Mouse (Mus musculus) stomach, postnatal 0 days (tissue): ENCODE measurements around the gene Wnt7a. TPM values are rescaled to one million over a fixed set of nuclear protein-coding genes. Genes with fewer than 3 reads are reported as not detected.

Experiments
- ATAC-seq: fragments of 200-750 bp; cut with Nextera tagmentation; 2 replicates; pipeline ENCODE4 v1.8.0; 2017; ENCODE audit not compliant: low FRiP score, low TSS enrichment
- DNase-seq: peaks from one replicate; pipeline ENCODE4 v3.0.0-alpha.2; 2016; ENCODE audit warnings: low spot score
- H3K27ac ChIP-seq: fragments of 300-500 bp; sonication (generic); replicated peaks from 2 replicates; pipeline ENCODE4 v1.5.1; 2014; ENCODE audit warnings: mild to moderate bottlenecking, control low read depth
- H3K27me3 ChIP-seq: fragments of 300-500 bp; sonication (generic); 2 replicates; pipeline ENCODE4 v1.6.1; 2014; ENCODE audit warnings: low read length; ENCODE audit not compliant: control insufficient read depth, insufficient read depth
- H3K36me3 ChIP-seq: fragments of 300-500 bp; sonication (generic); 2 replicates; pipeline ENCODE4 v1.6.1; 2014; ENCODE audit warnings: low read length, mixed read lengths; ENCODE audit not compliant: control insufficient read depth, insufficient read depth
- H3K4me1 ChIP-seq: fragments of 300-500 bp; sonication (generic); replicated peaks from 2 replicates; pipeline ENCODE4 v1.6.1; 2014; ENCODE audit warnings: antibody characterized with exemption; ENCODE audit not compliant: control insufficient read depth, insufficient read depth
- H3K4me2 ChIP-seq: fragments of 300-500 bp; sonication (generic); replicated peaks from 2 replicates; pipeline ENCODE4 v1.6.1; 2014; ENCODE audit warnings: low read depth, mild to moderate bottlenecking, control low read depth, moderate library complexity
- H3K4me3 ChIP-seq: fragments of 300-500 bp; sonication (generic); 2 replicates; pipeline ENCODE4 v1.5.1; 2014; ENCODE audit warnings: low read depth, low read length, control low read depth
- H3K9ac ChIP-seq: fragments of 300-500 bp; sonication (generic); 2 replicates; pipeline ENCODE4 v1.6.1; 2014; ENCODE audit warnings: mild to moderate bottlenecking, low read length, control low read depth, mixed read lengths
- H3K9me3 ChIP-seq: fragments of 300-500 bp; sonication (generic); 2 replicates; pipeline ENCODE4 v1.6.1; 2016; ENCODE audit warnings: low read length; ENCODE audit not compliant: control insufficient read depth
- CTCF ChIP-seq: IDR thresholded peaks from 2 replicates; pipeline ENCODE4 v1.5.1; 2016; ENCODE audit warnings: antibody characterized with exemption, low read depth, mild to moderate bottlenecking, moderate library complexity
- EP300 ChIP-seq: optimal IDR thresholded peaks from 2 replicates; pipeline ENCODE3; 2016; ENCODE audit warnings: antibody characterized with exemption
- WGBS: fragments of 180-500 bp; shearing (Covaris S2); extraction: QIAGEN DNeasy Blood & Tissue Kit; methylation state at CpG from one replicate; pipeline ENCODE4 v1.1.7; 2014; 5-methylcytosine and 5-hydroxymethylcytosine counted together
- polyA plus RNA-seq: library from polyadenylated mRNA; unstranded; fragments of >200 nt; fragmentation: Nextera tagmentation; extraction: Ambion mirVana; gene quantifications from 2 replicates; pipeline ENCODE4 v1.2.1, GENCODE M21; 2015

Wnt7a gene
- polyA plus RNA-seq, 1 experiment from 2014 or later: not detected

DNA sequence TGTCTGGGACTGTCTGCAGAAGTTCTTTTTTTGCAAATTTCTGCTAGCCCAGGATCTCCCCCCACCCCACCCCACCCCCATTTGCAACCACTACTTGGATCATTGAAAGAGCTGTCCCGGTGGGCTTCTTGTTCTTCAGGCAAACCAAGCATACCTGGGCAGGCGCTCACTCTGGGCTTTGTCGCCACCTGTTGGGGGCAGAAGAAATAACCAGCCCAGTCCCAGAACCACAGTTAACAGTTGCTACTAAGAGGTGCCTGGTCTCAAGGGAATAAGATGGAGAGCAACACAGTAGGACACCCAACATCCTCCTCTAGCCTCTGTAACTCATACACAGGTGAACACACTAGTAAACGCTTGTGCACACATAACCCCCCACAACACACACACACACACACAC is 3.7 kb upstream of the Wnt7a start:
- peaks cover 21% of the 10 kb centered on the region for H3K27me3 ChIP-seq
- TF ChIP-seq EP300 (no peak), CTCF (peak; percentile 80)
- WGBS: 5% methylated on average over 4 of the region's 4 CpGs

DNA sequence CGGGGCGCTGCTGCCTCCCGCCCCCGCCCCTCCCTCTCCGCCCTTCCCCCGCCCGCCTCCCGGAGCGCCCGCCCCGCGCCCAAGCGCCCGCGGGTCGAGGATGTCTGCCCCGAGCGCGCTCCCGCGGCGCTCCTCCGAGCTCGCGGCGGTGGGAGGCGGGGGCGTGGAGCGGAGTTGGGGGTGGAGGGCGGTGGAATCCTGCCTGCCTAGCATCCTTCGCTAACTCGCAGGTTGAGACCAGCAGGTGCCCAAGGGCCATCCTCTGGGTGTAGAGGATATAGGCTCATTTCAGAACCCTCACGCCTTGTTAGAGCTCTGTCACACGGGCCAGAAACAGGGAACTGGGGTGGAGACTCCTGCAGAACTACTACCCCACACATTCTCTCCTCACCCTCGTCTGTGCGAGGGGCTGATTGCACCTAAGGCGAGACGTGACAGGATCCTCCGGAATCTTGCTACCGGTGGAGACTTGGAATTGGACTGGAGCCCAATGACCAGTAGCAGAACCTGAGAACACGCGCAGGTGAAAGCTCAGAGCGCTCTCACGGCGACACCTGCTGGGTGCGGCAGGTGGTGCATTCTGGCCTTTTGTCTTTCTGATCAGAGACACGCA is 312 bp upstream of the Wnt7a start:
- Histone ChIP-seq H3K9ac (no peak overlapping the region), H3K9me3 (no peaks in the 10 kb centered on the region), H3K4me1 (0 out of 2 replicates have a peak, but pooled peaks cover 2% of the 10 kb centered on the region), H3K27me3 (peaks cover 26% of the 10 kb centered on the region), H3K4me2 (peak overlapping the region; percentile 74), H3K36me3 (no peaks in the 10 kb centered on the region), H3K27ac (no peak overlapping the region), H3K4me3 (peak overlapping the region; percentile 43)
- 0% methylated on average over 32 of the region's 47 CpGs for WGBS
- DNase-seq (peak; percentile 79), ATAC-seq (no peak; the same call in 1 of the 2 replicates)
- TF ChIP-seq CTCF (peak; percentile 92), EP300 (no peak)

More for the DNA sequence above, 3.7 kb upstream of the Wnt7a start:
- ATAC-seq (no peak), DNase-seq (peak; percentile 62)
- 0 out of 2 replicates have a peak, but pooled peaks cover 2% of the 10 kb centered on the region for H3K4me1 ChIP-seq
- H3K4me2 ChIP-seq: no peak overlapping the region
- no peak overlapping the region for H3K4me3 ChIP-seq
- H3K36me3 ChIP-seq: no peaks in the 10 kb centered on the region
- H3K9ac ChIP-seq: no peak overlapping the region
- H3K27ac ChIP-seq: no peak overlapping the region
- no peaks in the 10 kb centered on the region for H3K9me3 ChIP-seq

DNA sequence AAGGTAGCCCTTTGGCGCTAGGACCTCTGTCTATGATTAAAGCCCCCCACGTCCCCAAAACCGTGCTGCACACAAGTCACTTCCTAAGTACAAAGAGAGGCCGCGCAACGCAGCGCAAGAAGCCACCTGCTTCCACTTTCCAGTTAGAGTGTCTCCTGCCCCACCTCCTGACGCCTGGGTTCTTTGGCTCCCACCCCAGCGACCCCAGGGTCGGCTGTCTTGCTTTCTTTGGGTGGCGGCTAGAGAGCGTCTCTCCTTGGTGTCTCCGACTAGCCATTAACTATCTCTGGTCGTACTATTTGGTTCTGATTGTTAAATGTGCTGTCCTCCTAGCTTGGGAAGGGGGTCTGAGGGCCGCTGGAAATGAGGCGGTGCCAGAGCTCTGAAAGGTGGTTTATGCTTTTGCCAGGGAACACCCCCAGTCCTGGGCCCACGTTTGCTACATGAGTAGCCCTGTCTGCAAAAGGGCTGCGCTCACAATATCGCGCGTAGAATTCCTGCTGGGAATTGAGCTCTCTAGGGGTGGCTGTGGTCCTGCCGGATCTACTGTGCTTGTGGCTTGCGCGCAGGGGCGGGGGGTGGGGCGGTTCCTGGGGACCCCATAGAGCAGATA is 889 bp downstream of the Wnt7a start:
- Histone ChIP-seq H3K36me3 (no peaks in the 10 kb centered on the region), H3K27me3 (peaks cover 26% of the 10 kb centered on the region), H3K9me3 (no peaks in the 10 kb centered on the region), H3K4me1 (0 out of 2 replicates have a peak, but pooled peaks cover 2% of the 10 kb centered on the region), H3K9ac (no peak overlapping the region), H3K4me2 (no peak overlapping the region), H3K4me3 (peak overlapping the region; percentile 4; the same call in 1 of the 2 replicates), H3K27ac (no peak overlapping the region)
- DNase-seq (no peak), ATAC-seq (no peak)
- TF ChIP-seq CTCF (no peak), EP300 (no peak)
- WGBS: 2% methylated on average over 26 of the region's 26 CpGs

DNA sequence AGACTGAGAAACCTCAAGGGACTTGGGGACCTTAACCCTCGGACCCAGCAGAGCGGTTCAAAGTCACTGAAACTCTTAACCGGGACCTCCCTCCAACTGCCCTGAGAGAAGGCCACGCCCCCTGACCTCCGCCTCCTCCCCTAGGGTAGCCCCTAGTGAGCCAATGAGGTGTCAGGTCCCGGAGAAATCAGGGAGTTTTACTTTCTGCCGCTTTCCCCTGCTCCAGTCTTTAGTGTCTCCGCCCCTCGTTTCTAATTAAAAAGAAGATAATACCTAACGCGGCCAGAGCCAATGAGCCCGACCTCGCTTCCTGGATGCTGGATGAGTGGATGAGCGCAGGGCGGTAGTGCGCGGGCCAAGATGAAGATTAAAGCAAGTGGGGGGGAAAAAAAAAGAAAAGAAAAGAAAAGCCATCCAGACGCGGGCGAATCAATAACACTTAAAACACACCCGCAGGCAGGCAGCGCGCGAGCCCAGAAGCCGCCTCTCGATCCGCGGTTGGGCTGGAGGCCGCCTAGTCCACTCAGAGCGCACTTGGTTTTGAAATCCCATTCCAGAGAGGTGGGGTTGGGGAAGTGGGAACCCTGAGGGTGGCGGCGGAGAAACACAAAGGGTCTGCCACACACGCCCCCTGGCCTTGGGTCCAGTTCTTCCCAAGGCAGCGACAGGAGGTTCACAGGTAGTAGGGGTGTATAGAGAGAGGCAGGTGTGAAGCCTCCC is 1.6 kb downstream of the Wnt7a start:
- no peaks in the 10 kb centered on the region for H3K9me3 ChIP-seq
- H3K4me1 ChIP-seq: 0 out of 2 replicates have a peak, but pooled peaks cover 2% of the 10 kb centered on the region
- no peaks in the 10 kb centered on the region for H3K36me3 ChIP-seq
- WGBS: 1% methylated on average over 34 of the region's 34 CpGs
- H3K4me3 ChIP-seq: peak overlapping the region; percentile 4; the same call in 1 of the 2 replicates
- no peak for ATAC-seq
- H3K27me3 ChIP-seq: peaks cover 26% of the 10 kb centered on the region
- no peak overlapping the region for H3K4me2 ChIP-seq
- TF ChIP-seq EP300: no peak
- TF ChIP-seq CTCF: no peak
- no peak overlapping the region for H3K27ac ChIP-seq
- no peak for DNase-seq
- no peak overlapping the region for H3K9ac ChIP-seq

DNA sequence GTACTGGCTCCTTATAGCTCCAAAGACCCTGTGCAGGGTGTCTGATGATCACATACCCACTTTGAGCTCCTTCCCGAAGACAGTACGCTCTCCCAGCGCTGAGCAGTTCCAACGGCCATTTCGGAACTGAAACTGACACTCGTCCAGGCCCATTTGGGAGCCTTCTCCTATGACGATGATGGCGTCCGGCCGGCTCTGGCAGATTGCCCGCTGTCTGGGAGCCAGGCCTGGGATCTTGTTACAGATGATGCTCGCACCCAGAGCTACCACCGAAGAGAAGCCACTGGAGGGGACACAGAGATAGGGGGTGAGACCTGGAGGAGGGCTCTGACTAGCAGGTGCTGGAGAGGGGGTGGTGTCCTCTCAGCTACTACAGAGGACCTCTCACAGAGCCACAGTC is 2.5 kb downstream of the Wnt7a start:
- H3K4me3 ChIP-seq: no peak overlapping the region
- 72% methylated on average over 13 of the region's 13 CpGs for whole genome bisulfite sequencing

More for the DNA sequence above, 2.5 kb downstream of the Wnt7a start:
- Histone ChIP-seq H3K9ac (no peak overlapping the region), H3K36me3 (no peaks in the 10 kb centered on the region), H3K4me2 (no peak overlapping the region), H3K4me1 (0 out of 2 replicates have a peak, but pooled peaks cover 2% of the 10 kb centered on the region), H3K27ac (no peak overlapping the region), H3K27me3 (peaks cover 26% of the 10 kb centered on the region), H3K9me3 (no peaks in the 10 kb centered on the region)
- DNase-seq (no peak), ATAC-seq (no peak)
- no peak for TF ChIP-seq CTCF
- no peak for TF ChIP-seq EP300
